Mouse (Mus musculus): ENCODE measurements at regions not wholly inside any gene's neighbourhood (a gene's known extent, or its start where the extent isn't known, plus 50 kb on each side); places are given as distances from the start of the nearest gene placed in this dataset.
A peak's percentile ranks its signal among the peaks of the same experiment; 100 is the strongest.

DNA sequence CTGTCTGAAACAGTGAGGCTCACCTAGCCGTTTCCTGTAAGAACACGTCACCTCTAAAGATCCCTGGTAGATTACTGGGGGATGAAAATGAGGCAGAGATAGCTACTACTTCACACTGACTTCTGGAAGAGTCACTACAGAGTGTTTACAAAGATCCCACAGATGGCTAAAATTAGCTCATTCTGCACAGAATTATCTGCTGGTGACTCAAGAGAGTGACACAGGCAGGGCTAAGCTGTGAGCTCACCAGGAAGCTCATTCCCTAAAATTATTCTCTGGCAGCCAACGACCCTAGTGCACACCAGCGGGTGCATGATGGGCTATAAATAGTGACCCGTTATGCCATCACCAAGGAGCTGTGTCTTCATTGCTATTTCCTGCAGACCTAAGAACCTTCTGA, 53.2 kb upstream of the Ddah1 start:
- no peak for DNase-seq (ENCODE audit: low read depth, low spot score)

DNA sequence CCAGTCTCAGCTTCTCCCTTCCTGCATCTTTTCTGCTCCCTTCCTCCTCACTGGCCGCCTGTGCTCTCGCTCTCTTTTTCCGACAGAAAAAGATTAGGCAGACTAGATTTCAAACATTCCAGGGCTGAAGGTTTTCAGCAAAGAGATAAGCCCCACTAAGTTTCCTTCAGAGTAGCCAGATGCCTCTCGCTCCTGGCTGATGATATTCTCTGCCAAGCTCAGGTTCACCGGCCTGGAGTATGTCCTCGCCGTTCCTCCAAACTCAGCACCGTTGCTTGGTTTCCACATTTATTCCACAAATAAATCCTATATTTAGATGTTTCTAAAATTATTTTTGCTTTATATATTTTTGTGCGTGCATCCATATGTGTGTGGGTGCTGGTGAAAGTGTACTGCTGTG, 54.3 kb upstream of the Ccn1 start:
- no peak for DNase-seq (ENCODE audit: low read depth, low spot score)

- no peak for DNase-seq (ENCODE audit: low read depth, low spot score)
Observed at GRCm38 (mm10) chr3:145703411-145703924, 53.7 kb upstream of the Ccn1 start.

GRCm38 (mm10) chr3:145702739-145703138, 53.0 kb upstream of the Ccn1 start:
- no peak for DNase-seq (ENCODE audit: low read depth, low spot score)

DNA sequence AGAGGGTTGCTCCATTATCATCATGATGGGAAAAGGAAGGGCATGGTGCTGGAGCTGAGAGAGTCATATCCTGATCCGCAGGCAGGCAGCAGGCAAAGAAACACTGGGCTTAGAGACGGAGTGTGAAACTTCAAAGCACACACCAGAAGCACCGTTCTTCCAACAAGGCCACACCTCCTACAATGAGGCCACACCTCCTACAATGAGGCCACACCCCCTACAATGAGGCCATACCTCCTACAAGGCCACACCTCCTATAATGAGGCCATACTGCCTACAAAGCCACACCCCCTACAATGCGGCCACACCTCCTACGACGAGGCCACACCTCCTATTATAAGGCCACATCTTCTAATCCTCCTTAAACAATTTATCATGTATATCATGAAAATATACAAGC, 52.2 kb upstream of the Ccn1 start:
- peak; percentile 2 for DNase-seq (ENCODE audit: low read depth, low spot score)

Measured in c-Kit-negative CD71-positive TER-119-positive erythroid progenitor cells, embryonic 14.5 days (primary cell).